Mouse (Mus musculus) layer of hippocampus, adult 11-12 months (tissue): Measurements from ENCODE around the gene Ppp5c.

Experiments used
- DNase-seq: peaks from one replicate; pipeline ENCODE4 v3.0.0; 2022; ENCODE audit warnings: low spot score

Ppp5c gene

DNA sequence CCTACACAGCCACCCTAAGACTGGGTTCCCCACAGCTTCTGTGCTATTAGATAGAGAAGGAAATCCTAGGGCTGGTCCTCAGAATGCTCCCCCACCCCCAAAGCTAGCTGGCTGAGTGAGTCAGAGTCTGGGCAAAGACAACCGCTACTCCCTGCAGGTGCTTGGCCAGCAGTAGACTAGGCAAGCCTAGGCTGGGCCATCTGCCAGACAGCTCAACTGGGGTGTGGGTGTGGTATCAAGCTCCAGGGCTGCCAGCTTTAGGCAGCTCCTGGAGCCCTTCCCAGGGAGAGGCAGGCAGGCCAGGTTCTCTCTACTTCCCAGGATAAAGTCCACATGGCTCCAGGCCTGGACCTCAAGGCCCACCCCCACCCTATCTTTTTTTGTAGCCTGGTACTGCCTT lies 10.7 kb downstream of the Ppp5c start:
- DNase-seq: peak; percentile 95

DNA sequence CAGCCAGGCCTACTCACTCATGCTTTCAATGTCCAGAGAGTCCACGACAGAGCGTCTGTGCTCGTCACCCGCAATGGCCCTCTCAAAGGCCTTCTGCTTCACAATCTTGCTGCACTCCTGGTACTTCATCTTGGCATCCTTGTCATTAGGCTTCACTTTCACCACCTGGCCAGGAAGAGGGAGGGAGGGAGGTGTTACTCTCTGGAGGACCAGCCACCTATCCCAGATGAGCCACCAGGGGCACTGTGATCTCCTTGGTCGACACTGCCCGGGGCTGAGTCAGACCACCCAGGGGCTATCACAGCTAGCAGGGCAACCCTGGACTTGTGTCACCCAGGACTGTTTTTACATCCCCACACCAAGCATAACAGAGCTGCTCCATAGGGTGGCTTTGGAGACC lies 12.3 kb downstream of the Ppp5c start:
- no peak for DNase-seq

DNA sequence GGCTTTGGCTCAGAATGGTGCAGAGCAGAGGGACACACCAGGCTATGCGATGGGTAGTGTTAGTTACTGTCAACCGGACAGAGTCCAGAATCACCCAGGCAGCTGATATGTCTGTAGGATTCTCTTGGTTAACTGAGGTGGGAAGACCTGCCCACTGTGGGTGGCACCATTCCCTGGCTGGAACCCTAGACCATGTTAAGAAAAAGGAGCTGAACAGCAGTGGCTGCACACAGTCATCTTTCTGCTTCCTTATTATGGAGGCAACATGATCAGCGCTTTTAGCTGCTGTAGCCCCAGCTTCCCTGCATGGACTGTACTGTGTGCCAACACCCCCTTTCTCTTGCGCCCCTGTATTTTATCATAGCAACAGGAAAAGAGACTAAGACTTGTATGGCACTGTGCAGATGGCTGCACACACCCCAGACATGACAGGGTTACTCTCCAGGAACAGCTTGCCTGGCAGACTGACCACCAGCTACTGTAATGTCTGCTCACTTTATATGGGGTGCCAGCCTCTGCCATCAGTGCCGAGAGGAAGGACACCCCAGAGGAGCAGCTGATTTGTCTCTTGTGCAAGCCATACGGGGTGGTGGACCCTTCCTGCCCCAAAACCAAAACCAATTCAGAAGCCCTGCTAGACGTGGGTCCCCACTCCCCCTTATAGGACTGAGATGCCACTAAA lies 15.7 kb downstream of the Ppp5c start:
- no peak for DNase-seq

DNA sequence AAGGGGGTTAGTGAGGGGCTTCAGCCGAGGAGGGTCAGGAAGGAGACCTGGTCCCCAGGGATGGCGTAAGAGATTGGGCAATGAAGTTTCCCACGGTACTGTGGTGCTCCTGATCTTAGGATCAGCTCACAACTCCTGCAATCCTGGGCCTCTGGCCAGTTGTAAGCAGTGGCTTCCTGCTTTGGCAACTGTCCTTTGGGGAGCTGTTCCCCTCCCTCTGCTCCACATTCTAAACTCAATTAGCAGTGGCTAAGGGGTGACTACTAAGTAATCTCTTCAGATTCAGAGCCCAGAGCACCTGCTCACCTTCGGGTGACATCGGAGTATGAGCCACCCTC lies 17.7 kb downstream of the Ppp5c start:
- no peak for DNase-seq

DNA sequence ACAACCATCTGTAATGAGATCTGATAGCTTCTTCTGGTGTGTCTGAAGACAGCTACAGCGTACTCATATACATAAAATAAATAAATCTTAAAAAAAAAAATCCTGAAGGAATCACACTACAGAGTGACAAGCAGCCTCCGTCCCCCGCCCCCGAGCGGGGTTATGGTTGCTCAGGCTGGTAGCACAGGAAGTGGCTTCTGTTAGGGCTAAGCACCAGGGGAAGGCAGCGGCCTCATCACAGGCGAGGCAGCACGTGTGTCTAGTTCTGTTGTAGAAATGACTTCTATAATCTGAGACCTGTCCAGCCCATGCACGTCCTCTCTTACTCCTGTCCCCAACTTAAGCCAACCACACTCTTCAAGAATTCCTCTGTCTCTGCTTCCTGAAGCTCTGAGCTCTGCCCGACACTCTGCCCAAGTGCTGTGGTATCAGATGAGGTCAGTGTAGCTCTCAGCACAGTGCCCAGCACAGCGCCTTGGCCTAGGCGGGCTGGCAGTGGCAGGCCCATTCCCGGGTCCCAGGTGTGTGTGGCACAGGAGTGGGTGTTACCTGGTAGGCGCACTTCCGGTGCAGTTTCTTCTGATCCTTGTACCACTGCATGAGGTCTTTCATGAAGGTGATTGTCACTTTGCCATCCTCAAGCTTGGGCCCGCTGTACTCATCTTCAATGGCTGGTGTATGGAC lies 18.3 kb downstream of the Ppp5c start:
- DNase-seq: no peak

DNA sequence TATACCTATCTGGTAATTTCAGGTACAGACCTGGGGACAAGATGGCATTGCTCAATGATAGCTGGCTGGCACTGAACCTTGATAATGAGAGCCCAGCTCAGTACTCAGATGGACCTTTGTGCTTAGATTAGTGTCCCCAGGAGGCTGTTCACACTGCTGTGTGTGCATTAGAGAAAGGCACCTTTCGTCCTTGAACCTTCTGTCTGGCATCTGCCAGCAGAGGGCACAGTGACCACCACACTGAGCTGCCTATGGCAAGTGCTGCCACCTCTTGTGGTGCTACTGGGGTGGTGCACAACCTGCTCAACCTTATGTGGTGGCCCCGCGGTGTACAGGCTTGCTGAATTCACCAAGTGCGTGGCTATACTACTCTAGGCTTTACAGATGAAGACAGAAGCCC lies 20.4 kb downstream of the Ppp5c start:
- no peak for DNase-seq

DNA sequence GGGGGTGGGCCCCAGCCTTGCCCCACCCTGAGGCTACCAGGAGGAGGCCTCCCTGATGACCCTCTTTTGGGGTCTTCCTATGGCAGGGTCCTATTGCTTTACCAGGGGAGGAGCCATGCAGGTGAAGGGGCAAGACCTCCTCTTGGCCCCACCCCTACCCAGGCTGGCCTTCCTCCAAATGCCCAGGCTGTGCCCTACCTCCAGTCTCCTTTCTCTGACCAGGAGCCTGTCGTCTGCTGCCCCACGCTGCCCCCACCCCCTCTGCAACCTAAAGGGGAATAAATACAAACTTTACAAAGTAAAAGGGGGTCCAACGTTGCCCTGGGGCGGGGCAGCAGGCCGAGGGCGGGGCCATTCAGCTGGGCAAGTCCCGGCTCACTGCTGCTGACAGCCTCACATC lies 23.0 kb downstream of the Ppp5c start:
- DNase-seq: no peak

DNA sequence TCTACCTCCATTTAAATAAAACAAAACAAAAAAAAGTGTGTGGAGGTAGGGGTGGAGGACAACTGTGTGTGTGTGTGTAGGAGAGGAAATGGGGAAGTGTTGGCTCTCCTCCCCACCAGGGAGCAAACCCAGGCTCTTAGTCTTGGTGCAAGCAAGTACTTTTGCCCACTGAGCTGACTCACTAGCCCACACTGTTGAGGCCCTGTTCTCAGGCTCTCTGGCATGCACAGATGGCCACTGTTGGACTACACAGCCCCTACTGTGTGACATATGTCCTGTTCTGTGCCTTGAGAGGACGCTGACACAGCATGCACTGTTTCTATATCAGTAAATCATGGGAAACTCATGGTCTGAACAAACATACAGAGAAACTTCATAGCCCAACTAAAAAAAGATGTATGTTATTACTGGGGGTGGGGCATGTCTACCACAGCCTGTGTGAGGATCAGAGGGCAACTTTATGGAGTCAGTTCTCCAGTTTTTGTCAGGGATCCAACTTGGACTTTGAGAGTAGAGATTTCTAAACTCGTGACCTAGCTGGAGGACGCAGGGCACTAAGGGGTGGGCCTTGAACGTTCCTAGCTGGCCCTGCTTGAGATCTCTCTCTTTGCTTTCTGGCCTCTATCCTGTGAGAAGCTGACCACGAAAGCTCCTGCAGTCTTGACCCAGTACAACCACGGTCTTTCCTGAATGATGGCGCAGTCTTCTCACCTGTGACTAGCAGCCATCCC lies 24.3 kb downstream of the Ppp5c start:
- DNase-seq: no peak

DNA sequence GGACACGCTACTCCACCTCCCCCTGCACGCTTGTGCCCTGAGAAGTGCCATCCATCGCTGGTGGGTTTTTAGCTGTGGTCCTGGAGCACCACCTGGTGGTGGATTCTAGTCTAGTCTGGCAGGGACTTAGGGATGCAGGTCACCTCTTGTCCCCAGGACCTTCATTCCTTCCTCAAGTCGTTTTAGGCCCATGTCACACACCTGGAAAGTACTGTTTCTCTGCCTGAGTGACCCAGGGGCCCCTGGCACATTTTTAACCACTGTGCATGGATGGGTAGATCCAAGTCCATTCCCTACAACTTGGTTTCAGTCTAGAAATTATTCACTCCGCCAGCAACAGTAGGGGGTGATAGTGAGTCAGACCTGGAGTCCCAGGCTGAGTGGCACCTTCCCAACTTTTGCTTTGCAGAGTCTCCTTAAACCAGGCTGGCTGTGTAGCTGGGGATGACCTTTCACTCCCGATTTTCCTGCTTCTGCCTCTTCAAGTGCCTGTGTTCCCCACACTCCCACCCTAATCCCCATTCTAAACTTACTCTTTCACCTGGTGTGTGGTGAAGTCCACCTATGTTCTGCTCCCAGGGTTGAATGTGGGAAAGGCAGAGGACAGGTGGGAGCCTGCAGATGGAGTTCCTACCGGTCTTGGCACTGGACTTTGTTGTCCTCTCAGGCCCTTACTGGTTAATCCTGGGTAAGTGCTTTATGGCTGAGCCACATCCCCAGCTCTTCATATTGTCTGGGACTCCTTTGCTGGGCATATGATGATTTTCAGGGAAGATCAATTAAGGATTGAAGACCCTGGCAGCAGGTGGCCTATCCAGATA lies 25.1 kb downstream of the Ppp5c start:
- peak; percentile 89 for DNase-seq

DNA sequence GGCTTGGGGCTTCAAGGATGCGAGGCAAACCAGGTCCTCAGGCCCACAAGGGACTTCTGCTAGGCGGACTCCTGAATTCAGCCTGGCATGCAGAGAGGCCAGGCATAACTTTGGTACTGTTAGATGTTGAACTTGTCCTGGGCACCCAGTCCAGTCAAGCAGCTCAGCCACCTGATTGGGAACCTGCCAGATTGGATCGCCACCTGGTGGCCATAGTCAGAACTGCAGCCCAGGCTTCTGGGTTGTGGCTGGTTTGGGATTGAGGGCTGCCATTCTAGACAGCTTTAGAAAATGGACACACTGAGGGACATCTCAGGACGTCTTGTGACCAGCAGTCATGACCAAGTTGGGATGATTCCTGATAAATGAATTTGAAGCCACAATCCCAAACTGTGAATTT lies 28.1 kb downstream of the Ppp5c start:
- peak; percentile 91 for DNase-seq

DNA sequence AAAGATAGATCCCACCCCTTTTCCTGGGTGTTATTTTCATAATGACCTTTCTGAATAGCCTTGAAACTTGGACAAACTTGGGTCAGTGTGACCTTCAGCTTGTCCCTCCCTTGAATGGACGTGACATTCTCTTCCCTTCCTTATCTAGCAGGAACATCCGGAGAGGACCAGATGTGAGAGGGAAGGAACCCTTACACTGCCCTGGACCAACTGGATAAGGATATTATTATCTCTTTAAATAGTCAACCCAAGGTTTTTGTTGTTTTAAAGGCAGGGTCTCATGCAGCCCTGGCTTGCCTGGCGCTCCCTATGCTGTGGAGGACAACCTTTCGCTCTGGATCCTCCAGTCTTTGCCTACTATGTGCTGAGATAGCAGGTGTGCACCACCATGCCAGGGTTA lies 28.5 kb downstream of the Ppp5c start:
- no peak for DNase-seq

DNA sequence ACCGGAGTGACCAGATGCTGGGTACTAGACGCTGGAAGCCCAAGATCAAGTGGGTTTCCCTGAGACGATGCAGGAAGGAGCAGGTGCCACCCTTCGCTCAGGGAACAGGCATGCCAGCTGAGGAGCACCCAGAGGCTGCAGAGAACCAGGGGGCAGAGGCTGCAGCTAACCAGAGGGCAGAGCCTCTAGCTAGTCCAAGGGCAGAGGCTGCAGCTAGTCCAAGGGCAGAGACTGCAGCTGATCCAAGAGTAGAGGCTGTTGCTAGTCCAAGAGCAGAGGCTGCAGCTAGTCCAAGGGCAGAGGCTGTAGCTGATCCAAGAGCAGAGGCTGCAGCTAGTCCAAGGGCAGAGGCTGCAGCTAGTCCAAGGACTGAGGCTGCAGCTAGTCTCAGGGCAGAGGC lies 32.4 kb downstream of the Ppp5c start:
- no peak for DNase-seq

DNA sequence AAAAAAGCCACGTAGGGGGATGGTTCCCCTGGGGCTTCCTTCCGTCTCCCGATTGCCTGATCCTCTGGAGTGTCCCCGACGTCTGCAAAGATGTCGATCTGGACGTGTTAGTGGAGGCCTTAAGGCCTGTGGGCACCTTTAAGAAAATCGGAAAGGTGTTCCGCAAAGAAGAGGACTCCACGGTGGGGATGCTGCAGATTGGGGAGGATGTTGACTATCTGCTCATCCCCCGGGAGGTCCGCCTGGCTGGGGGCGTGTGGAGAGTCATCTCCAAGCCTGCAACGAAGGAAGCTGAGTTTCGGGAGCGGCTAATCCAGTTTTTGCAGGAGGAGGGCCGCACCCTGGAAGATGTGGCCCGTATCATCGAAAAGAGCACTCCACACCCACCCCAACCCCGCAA lies 33.3 kb downstream of the Ppp5c start:
- no peak for DNase-seq

DNA sequence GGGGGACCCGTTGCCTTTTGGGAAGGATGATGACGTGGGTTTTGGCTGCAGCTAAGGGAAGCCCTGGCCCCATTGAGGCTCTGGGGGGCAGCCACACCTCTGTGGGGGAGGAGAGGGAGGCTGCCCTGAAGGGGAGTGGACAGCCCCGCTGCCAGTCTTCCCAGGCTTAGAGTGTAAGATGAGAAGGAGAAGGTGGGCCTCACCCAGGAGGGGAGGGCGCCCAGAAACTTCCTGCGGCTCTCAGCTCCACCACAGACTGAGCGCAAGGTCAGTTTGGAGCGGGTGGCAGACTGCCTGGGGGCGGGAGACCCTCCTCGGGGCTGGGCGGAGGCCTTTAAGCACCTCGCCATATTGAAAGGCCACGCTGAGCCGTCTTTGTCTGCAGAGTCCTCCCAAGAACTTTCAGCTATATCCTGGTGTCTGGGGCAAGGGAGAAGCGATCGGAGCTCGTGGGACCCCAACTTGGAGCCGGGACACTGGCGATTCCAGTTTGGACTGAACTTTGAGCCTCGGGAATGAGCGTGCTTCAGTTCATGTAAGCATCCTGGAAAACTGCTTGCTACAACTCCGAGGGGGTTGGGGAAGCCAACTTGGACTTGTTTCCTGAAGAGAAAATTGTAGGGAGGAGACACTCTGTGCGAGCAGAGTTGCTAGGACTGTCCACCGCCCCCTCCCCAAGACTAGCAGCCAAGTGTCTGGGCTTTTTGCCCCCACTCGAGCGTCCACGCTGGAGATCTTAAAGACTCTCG lies 33.9 kb downstream of the Ppp5c start:
- DNase-seq: no peak

DNA sequence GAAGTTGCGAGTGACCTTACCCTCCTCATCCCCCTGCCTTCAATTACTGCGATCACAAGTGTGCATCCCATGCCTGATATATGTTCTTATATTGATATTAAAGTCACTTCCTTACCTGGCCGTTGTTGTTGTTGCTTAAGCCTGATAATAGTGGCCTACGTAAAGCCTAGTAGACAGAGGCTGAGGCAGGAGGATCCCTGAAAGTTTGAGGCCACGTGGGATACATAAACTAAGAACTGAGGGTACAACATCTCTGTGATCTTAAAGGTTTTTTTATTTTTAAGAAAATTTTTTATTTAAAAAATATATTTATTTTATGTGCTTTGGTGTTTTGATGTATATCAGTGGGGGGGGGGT lies 35.3 kb downstream of the Ppp5c start, which contains the start of gene Ccdc8:
Gene Ccdc8, plus strand, starts transcription at position 258 of the 357 bp plus-strand sequence.
- no peak for DNase-seq

DNA sequence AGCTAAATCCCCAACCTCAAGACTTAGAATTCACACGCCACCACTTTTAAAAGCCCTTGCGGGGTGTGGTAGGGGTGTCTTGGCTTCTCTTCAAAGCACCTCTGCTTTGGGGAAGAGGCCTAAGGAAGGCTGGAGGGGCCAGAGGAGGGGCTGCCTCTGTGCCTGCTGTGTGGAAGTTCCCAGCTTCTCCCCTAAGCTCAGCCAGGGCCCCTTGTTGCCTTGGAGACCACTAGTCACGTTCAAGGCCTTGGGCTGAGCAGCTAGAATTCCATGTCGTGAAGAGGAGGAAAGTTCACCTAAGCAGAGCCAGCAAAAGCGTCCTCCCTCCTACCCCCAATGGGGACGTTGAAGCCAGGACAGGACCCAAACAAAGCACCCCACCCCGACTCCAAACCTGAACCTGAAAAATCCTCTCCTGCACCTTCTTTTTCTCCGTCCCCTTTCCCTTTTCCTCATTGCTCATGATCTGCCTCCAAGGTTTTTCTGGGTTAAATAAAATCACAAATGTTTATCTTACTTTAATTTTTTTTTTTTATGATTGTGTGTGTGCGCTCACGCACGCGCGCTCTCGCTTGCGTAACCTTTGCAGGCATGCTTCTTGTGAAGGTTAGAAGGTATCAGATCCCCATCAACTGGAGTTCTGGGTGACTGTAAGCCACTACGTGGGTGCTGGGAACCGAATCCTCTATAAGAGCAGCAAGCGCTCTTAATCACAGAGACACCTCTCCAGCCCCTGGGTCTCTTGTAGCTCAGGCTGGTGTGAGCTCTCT lies 35.9 kb downstream of the Ppp5c start:
- DNase-seq: no peak

DNA sequence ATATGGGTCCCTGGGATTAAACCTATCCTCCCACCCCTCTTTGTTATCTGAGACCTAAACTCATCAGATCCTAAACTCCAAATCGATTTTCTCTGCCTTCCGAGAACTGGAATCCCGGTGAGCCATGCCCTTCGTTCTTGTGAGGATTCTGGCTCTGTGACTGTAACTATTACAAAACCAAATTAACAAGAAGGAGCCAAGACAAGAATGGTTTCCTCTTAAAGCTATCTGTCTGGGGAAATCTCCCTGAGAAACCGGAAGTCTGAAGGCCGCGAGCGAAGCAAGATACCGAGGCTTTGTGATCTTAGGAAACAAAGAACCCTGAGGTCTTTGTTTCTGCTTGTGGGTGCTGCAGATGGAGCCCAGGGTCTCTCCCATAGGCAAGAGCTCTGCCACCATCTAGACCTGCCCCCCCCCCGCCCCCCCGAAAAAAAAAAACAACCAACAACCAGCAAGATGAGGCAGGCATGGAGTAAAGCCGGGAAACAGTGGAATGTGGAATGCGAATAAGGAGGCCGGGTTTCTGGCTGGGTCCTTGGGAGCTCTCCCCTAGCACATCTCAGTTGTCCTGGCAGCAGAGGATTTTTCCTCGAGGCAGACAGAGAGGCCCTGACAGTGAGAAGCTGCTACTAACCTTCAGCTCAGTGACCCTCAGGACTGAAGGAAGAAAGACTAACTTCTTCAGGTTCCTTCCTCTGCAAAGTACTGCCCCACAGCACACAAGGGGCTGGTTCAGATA lies 37.5 kb downstream of the Ppp5c start:
- DNase-seq: no peak

DNA sequence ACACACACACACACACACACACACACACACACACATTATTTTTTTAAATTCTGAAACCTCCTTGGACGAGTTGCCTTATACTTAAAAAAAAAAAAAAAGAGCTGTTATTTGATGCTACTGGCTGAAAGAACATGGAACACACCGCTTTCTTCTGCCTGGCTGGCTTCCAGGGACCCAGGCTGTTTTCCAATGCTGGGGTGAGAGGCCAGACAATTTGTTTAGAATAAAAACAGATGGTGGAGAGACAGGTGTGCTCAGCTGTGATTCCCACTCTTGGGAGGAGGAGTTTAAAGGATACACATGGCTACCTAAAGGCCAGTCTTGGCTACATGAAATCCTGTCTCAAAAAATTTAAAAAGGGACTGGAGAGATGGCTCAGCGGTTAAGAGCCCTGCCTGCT lies 39.3 kb downstream of the Ppp5c start:
- no peak for DNase-seq

DNA sequence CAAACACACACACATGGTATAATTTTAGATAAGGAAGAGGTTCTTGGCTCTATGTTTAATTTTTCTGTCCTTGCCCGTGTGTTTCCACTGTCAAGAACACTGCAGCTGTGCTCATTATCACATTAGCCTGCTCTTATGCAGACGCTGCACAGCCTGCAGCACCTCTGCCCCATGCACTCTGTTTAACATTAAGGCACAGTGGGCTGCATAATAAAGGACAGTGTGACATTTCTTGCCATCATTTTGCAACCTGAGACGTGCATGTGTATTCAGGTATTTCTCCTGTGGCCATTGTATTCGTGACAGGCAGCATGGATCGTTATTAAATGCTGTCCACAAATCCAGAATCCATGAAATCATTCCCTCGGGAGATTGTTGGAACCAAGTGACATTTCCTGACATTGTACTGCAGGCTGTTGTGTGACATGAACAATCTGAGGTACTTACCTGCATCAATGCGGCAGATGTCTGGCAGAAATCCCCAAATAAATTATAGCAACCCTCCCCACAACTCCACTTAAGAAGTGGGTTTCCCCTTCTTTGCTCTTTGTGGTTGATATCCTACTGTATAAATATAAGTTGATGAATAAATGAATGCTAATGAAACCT lies 40.1 kb downstream of the Ppp5c start:
- DNase-seq: no peak
